Mouse (Mus musculus): Measurements from ENCODE around the gene Dtnbp1. TPM values are rescaled to one million over a fixed set of nuclear protein-coding genes. Genes with fewer than 3 reads are reported as not detected.
A peak's percentile ranks its signal among the peaks of the same experiment; 100 is the strongest.

Gene Dtnbp1
- polyA plus RNA-seq, 1 experiment: 109 TPM

DNA sequence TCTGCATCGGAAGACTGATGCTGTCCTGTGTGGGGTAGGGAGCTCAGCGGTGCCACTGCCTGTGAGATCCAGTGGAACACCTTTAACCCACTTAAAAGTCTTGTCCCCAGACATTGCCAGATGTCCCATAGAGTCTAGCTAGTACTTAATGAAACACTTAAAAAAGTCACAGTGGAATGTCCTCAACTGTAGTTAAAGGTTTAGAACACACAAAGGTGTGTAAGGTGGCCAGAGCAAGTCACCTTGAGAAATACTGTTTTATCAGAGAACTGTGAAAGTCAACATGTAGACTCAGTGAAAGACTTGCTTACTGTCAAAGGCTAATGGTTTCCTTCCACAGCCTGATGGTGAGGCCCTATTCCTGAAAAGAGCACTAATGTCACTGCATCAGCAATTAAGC, 76.8 kb downstream of the Dtnbp1 start:
- no peaks in the 10 kb centered on the region for H3K27me3 ChIP-seq (ENCODE audit: control insufficient read depth, insufficient read depth, low read length)
- 95% methylated on average over 2 of the region's 2 CpGs for WGBS
- DNase-seq: no peak

DNA sequence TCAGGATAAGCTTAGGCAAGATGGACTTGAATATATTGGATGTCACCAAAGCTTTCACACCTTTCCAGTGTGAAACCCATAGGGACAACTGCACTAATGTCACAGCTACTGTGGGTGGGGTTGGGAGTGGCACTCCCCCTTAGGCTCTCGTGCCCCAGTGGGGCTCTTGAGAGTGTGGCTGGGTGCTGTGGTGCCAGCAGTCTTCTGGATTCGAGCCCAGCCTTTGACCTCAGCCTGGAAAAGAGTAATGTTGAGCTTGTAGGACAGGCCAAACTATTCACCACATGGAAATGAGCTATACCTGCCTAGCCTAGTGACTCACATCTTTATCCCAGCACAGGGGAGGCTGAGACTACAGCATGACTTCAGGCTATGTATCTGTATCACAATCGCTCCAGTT, 77.9 kb downstream of the Dtnbp1 start:
- TF ChIP-seq POLR2A (IDR thresholded peaks at IDR 0.05; ENCODE audit: borderline replicate concordance, insufficient read depth, low read length): no peak
- TF ChIP-seq CTCF (IDR thresholded peaks at IDR 0.05; ENCODE audit: borderline replicate concordance, insufficient read depth, low read depth, low read length): no peak
- WGBS: 54% methylated on average over 3 of the region's 3 CpGs
- DNase-seq: no peak
- Histone ChIP-seq H3K4me3 (replicated peaks; ENCODE audit: insufficient read depth, low read depth, low read length) (no peak overlapping the region), H3K27me3 (ENCODE audit: control insufficient read depth, insufficient read depth, low read length) (no peaks in the 10 kb centered on the region), H3K27ac (ENCODE audit: insufficient read depth, low read length) (no peak overlapping the region), H3K4me1 (ENCODE audit: control insufficient read depth, insufficient read depth, low read length) (peaks cover 11% of the 10 kb centered on the region)

More for the DNA sequence above, 76.8 kb downstream of the Dtnbp1 start:
- Histone ChIP-seq H3K4me1 (ENCODE audit: control insufficient read depth, insufficient read depth, low read length) (peaks cover 11% of the 10 kb centered on the region), H3K4me3 (replicated peaks; ENCODE audit: insufficient read depth, low read depth, low read length) (no peak overlapping the region), H3K27ac (ENCODE audit: insufficient read depth, low read length) (no peak overlapping the region)
- TF ChIP-seq POLR2A (IDR thresholded peaks at IDR 0.05; ENCODE audit: borderline replicate concordance, insufficient read depth, low read length) (no peak), CTCF (IDR thresholded peaks at IDR 0.05; ENCODE audit: borderline replicate concordance, insufficient read depth, low read depth, low read length) (no peak)

DNA sequence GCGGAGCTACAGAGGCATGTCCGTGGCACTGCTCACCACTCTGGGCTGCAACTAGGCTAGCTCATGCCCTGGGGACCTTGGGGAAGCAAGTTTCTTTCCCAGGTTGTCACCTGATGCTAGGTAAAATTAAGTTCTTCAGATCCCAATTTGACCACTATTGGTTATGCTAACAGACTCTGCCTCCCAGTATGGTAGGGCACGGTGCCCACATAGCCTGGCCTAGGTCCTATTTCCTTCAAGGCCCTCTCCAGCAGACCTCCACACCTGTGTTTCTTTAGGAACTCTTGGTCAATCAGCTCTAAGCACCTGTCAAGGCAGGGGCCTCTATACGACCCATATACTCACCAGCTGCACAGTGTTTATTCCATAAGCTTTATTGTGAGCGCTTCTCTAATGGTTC, 80.2 kb downstream of the Dtnbp1 start:
- 64% methylated on average over 5 of the region's 5 CpGs for WGBS
- peak in 1 of 2 experiments; percentile 45 for DNase-seq
- TF ChIP-seq POLR2A (IDR thresholded peaks at IDR 0.05; ENCODE audit: borderline replicate concordance, insufficient read depth, low read length) (no peak), CTCF (IDR thresholded peaks at IDR 0.05; ENCODE audit: borderline replicate concordance, insufficient read depth, low read depth, low read length) (no peak)

DNA sequence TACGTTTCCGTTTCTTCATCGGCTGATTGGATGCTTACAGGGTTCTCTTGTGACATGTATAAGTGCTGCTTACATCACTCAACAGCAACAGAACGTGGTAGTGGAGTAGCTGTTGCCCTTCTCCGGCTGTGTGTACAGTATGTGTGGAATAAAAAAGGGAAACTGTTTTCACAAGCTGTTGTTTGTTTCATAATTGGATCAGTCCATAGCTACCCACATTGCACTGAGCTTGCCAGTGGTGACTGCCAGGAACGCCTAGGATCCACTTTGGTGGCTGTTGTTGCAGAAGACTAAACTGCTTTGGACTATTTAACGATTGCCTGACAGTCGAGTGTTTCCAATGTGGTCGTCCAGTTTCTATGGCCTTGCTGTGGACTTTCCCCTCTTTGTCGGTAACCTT, 80.9 kb downstream of the Dtnbp1 start:
- peak in 1 of 2 experiments; percentile 30 for DNase-seq
- no peaks in the 10 kb centered on the region for H3K27me3 ChIP-seq (ENCODE audit: control insufficient read depth, insufficient read depth, low read length)
- no peak for TF ChIP-seq POLR2A (IDR thresholded peaks at IDR 0.05; ENCODE audit: borderline replicate concordance, insufficient read depth, low read length)
- TF ChIP-seq CTCF (IDR thresholded peaks at IDR 0.05; ENCODE audit: borderline replicate concordance, insufficient read depth, low read depth, low read length): no peak
- H3K27ac ChIP-seq (ENCODE audit: insufficient read depth, low read length): no peak overlapping the region
- H3K4me1 ChIP-seq (ENCODE audit: control insufficient read depth, insufficient read depth, low read length): peaks cover 23% of the 10 kb centered on the region
- H3K4me3 ChIP-seq (replicated peaks; ENCODE audit: insufficient read depth, low read depth, low read length): no peak overlapping the region
- WGBS: 34% methylated on average over 10 of the region's 10 CpGs

More for the DNA sequence above, 80.2 kb downstream of the Dtnbp1 start:
- H3K4me3 ChIP-seq (replicated peaks; ENCODE audit: insufficient read depth, low read depth, low read length): no peak overlapping the region
- H3K27me3 ChIP-seq (ENCODE audit: control insufficient read depth, insufficient read depth, low read length): no peaks in the 10 kb centered on the region
- H3K4me1 ChIP-seq (ENCODE audit: control insufficient read depth, insufficient read depth, low read length): peaks cover 19% of the 10 kb centered on the region
- no peak overlapping the region for H3K27ac ChIP-seq (ENCODE audit: insufficient read depth, low read length)

DNA sequence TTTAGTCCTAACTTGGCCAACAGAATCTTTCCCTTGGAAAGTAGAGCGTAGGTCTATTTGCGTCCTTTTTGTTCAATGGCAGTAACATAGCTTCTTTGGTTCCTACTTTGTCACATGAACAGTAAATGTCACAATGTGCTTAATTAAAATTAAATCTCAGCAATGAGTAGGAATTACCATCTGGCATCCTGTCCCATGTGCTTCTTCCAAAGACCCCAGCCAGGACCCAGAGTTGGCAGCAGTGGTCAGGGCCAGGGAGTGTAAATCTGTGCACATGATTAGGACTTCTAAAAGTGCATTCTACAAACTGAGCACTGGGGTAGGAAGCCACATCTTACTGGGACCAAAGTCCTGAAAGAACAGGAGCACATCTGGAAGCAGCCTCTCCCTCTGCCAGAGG, 83.7 kb downstream of the Dtnbp1 start:
- Histone ChIP-seq H3K27ac (ENCODE audit: insufficient read depth, low read length) (no peak overlapping the region), H3K27me3 (ENCODE audit: control insufficient read depth, insufficient read depth, low read length) (no peaks in the 10 kb centered on the region), H3K4me1 (ENCODE audit: control insufficient read depth, insufficient read depth, low read length) (peaks cover 27% of the 10 kb centered on the region), H3K4me3 (replicated peaks; ENCODE audit: insufficient read depth, low read depth, low read length) (no peak overlapping the region)
- TF ChIP-seq POLR2A (IDR thresholded peaks at IDR 0.05; ENCODE audit: borderline replicate concordance, insufficient read depth, low read length) (no peak), CTCF (IDR thresholded peaks at IDR 0.05; ENCODE audit: borderline replicate concordance, insufficient read depth, low read depth, low read length) (no peak)
- DNase-seq: no peak
- 70% methylated on average over 2 of the region's 2 CpGs for WGBS

DNA sequence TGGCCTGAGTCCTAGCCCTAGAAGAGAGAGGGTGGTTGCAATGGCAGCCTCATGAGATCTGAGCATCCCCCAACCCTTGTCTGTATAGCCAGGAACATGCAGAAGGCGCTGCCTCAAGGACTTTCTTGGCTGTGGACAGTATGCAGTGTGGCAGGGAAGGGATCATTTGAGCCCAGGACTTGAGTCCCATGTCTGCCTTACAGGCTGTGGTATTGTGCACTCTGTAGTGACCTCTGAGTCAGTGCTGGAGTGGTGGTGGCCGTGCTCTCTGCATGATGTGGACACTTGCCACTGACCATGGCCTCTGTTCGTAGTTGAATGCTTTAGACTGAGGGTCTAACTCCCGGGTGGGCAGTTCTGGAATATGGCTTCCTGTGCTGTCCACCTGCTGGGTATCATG, 84.7 kb downstream of the Dtnbp1 start:
- H3K27me3 ChIP-seq (ENCODE audit: control insufficient read depth, insufficient read depth, low read length): no peaks in the 10 kb centered on the region
- no peak overlapping the region for H3K4me3 ChIP-seq (replicated peaks; ENCODE audit: insufficient read depth, low read depth, low read length)
- no peak for DNase-seq
- H3K27ac ChIP-seq (ENCODE audit: insufficient read depth, low read length): no peak overlapping the region
- peaks cover 35% of the 10 kb centered on the region for H3K4me1 ChIP-seq (ENCODE audit: control insufficient read depth, insufficient read depth, low read length)
- no peak for TF ChIP-seq POLR2A (IDR thresholded peaks at IDR 0.05; ENCODE audit: borderline replicate concordance, insufficient read depth, low read length)
- TF ChIP-seq CTCF (IDR thresholded peaks at IDR 0.05; ENCODE audit: borderline replicate concordance, insufficient read depth, low read depth, low read length): no peak
- WGBS: 74% methylated on average over 4 of the region's 4 CpGs

DNA sequence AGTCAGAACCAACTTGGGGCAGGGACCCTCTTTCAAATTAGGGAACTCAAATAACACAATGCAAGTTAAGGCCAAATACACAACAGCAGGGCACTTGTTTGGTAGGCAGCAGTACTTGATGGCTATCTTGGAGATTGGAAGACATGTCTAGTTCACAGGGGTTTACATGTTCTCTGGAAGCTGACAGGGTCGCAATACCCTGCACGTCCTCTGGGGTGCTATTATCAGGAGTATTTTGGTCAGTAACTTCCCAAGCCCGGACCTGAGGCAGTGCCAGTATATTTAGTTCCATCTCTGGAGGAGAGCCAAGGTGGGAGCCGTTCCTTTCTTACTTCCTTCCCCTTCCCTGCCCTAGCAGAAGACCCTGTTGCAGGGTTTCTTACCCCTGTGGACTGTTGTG, 86.0 kb downstream of the Dtnbp1 start:
- H3K4me3 ChIP-seq (replicated peaks; ENCODE audit: insufficient read depth, low read depth, low read length): no peak overlapping the region
- peaks cover 30% of the 10 kb centered on the region for H3K4me1 ChIP-seq (ENCODE audit: control insufficient read depth, insufficient read depth, low read length)
- 16% methylated on average over 4 of the region's 4 CpGs for whole genome bisulfite sequencing
- no peaks in the 10 kb centered on the region for H3K27me3 ChIP-seq (ENCODE audit: control insufficient read depth, insufficient read depth, low read length)
- no peak overlapping the region for H3K27ac ChIP-seq (ENCODE audit: insufficient read depth, low read length)
- DNase-seq: peak in 1 of 2 experiments; percentile 23
- TF ChIP-seq CTCF (IDR thresholded peaks at IDR 0.05; ENCODE audit: borderline replicate concordance, insufficient read depth, low read depth, low read length) (peak; percentile 35; the same call in 1 of the 2 replicates), POLR2A (IDR thresholded peaks at IDR 0.05; ENCODE audit: borderline replicate concordance, insufficient read depth, low read length) (no peak)

DNA sequence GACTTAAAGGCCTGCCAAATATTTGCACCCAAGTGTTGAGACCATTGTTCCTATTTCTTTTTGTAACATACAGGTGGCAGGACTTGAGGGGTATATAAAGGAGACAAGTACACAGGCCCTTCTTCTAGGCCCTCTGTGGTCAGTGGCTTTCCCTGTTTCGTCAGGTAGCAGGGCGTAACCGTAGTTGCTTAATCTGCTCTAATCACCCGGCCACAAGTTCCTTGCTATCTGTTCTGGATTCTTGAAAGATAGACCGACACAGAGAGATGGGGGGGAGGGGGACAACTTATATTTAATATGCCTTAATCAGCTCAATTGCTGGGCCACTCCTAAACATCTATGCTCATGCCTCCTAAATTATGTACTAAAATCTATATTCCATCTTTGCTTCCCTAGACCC, 86.6 kb downstream of the Dtnbp1 start:
- Histone ChIP-seq H3K4me1 (ENCODE audit: control insufficient read depth, insufficient read depth, low read length) (peaks cover 27% of the 10 kb centered on the region), H3K4me3 (replicated peaks; ENCODE audit: insufficient read depth, low read depth, low read length) (no peak overlapping the region), H3K27ac (ENCODE audit: insufficient read depth, low read length) (no peak overlapping the region), H3K27me3 (ENCODE audit: control insufficient read depth, insufficient read depth, low read length) (no peaks in the 10 kb centered on the region)
- WGBS: 99% methylated on average over 5 of the region's 5 CpGs
- TF ChIP-seq POLR2A (IDR thresholded peaks at IDR 0.05; ENCODE audit: borderline replicate concordance, insufficient read depth, low read length): no peak
- no peak for DNase-seq

Measured in cerebellum, adult 2 months (tissue).